Mouse (Mus musculus) left cerebral cortex, adult 8-10 months (tissue): ENCODE results near the gene Efna3. TPM values are rescaled to one million over a fixed set of nuclear protein-coding genes. Genes with fewer than 3 reads are reported as not detected.

ENCODE experiments used
- DNase-seq, 2 experiments: peaks; one replicate each; pipeline ENCODE4 v3.0.0; 2022; ENCODE audit warnings: low spot score in 2 of 2
- total RNA-seq, 4 experiments: library from RNA; stranded (reverse); gene quantifications; 2 replicates each; pipeline ENCODE4 v1.2.4; 2022

Efna3 gene
- total RNA-seq, 4 experiments from 2014 or later: 50.1 to 61.2 (median 55.3) TPM

DNA sequence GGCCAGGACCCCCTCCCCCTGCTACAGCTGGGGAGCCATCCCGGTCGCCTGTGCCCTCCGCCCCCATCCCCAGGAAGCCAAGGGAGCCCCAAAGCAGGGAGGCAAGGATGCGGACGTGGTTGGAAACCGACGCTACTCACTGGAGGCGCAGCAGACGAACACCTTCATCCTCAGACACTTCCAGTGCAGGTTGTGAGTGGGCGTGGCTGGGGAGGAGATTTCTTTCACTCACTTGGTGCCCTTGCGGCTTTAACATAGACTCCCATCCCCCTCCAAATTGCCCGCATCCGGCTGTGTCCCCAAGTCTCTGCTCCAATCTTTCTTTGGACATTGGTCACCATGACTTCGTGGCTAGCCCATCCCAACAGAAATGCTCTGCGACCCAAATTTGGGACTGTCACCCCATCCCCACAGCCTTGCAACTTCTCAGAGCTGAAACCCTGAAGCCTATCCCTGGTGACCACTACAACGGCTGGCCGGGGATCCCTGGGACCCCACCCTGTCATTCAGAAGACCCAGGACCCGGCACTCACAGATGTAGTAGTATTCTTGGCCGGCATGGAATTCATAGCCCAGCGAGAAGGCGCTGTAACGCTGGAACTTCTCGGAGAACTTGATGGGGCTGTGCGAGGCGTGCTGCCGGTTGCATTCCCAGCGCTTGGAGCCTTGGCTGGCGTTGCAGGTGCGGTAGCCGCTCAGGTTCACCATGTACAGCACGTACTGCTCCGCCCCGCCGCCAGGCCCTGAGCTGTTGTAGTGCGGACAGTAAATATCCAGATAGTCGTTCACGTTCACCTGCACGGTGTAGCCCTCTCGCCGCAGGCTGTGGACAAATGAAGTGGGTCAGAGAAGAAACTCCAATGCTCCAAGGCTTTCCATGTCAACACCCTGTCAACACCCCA is 6.6 kb downstream of the Efna3 start:
- DNase-seq: peak in 1 of 2 experiments; percentile 35

DNA sequence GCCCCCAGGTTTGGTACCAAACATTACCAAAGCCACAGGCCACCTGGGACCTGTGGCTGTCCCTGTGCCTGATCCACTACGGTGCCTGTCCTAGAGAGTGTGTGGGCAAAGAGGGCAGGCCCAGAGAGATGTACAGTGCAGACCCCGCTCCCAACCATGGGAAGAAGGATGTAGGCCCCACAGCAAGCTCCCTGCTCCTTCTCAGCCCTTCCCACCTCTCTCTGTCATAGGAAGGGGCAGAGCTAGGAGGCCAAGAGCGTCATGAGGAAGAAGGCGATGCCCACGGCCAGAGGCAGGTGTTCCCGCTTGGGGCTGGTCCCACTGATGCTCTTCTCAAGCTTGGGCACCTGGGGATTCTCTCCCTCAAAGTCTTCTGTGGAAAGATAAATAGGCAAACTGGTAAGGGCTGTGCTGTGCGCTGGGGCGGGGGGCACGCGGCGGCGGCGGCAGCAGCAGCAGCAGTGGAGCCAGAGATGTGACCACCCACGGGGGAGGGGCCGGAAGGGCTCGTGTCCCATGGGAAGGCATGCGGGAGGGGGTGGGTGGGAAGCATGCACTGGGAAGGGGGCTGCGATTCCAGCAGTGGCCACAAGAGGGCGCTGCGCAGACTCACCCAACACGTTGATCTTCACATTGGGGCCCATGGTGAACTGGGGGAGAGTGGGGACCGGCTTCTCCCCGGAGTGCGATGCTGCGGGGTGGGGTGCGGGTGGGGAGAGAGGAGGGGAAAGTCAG is 7.4 kb downstream of the Efna3 start:
- peak; percentile 64 to 82 for DNase-seq

DNA sequence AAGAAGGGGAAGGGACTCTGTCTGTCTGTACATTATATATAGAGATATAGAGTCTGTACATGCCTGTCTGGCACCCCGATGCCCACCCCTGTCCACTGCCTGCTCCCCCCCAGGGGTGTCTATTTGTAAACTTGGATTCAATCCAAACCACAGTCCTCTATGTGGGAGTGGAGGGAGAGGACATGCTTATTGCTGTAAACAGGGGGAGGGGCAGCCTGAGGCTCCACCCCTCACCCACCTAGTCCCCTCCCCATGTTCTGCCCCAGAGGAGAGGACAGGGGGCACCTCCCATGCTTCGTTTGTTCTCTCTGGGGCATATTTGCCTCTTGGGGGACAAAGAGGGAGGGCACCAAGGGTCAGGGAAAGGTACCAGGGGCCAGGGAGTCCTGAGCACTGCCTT is 8.0 kb downstream of the Efna3 start:
- DNase-seq: no peak

DNA sequence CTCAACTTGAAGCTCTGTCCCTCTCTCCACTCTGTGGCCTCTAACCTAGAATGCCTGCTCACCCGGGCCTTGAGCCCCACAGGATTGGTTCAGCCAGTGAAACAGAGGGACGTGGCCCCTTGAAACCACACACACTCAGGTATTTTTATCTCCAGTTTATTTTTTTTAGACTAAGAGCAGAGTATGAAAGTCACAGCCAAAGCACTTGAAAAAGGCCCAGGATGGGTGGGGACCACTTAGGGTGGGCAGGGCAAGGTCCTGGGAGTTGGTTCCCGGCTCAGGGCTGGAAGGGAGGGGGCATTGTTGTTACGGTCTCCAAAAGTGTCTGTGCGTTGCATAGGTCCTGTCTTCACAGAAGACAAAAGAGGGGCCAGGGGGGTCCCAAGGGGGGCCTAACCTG is 8.4 kb downstream of the Efna3 start:
- no peak for DNase-seq

DNA sequence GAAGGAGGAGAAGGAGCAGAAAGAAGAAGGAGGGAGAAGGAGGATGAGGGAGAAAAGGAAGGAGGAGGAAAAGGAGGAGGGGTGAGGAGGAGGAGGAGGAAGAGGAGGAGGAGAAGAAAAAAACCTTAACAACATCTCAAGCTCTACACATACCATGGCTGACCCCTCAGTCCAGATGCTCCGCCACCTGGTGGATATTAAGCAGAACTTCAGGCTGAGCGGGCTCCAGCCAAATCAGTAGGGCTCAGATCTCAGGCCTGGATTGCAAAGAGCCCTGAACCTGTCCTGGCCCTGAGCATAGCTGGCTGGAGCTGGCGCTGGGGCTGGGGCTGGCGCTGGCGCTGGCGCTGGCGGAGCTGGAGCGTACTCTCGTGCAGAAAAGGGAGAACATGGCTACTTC is 14.7 kb downstream of the Efna3 start:
- no peak for DNase-seq

DNA sequence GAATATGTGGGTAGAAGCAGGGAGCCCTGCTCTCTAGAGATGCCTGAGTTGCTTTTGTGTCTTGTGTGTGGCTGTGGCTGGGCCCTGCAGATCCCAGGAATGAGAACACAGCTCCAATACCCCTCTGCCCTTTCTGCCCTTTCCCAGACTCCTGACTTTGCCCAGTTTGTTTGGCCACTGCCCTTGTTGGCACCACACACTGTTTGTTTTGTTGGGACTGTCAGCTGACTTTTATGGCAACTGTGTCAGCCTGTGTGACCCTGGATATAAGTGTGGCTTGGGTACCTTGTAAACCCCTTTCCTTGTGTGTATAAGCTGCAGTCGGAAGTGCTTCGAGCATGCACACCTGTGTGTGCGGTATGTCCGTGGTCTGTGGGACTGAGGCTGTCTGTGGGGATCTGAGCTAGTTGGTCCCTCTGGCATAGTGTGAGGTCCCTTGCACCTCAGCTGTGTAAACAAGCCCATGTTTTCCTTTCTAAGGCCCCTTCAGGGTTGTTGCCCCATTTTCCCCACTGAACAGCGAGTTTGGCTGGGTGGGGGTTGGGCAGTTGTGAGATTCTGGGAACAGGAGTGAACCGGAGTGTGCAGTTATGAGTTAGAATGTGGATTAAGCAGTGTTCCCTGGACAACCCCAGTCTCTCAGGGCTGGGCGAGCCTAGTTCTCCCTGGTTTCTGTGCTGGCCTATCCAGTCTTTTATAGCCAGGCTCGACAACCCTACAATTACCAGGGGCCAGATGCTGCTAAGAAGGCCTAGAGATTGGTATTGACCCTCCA is 17.0 kb downstream of the Efna3 start:
- no peak for DNase-seq

DNA sequence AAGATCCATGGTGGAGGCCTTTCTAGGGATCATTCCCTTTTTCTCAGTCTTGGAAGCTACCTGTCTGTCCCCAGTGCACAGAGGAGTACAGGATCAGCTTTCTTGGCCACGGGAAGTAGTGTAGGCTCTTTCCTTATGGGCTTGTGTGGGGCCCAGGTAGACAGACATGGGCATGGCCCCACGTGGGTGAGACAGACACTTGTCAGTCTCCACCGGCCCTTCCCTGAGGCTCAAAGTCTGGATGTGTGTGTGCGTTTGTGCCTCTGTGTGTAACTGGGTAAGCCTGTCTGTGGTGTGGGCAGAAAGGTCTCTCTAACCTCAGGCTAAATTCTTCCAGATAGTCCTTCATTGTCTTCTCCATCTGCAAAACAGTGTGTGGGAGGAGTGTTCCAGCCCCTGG is 17.7 kb downstream of the Efna3 start:
- DNase-seq: no peak

DNA sequence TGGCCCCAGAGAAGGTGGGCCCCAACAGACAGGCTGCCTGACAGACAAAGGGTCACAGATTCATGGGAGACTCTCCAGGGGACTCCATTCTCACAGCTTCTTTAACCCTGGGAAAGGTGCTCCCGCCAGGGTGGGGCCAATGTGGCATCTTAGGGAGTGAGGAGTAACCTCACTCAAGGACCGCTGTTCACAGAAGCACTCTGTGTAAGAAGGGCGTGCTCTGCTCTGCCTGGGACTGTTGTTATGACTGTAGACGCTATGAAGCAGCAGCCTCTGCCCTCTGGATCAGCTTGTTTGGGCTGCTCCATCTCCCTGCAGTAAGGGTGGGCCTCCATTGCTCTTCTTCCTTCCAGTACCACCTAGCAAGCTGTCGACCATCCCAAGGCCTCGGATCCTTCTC is 18.3 kb downstream of the Efna3 start:
- DNase-seq: no peak

DNA sequence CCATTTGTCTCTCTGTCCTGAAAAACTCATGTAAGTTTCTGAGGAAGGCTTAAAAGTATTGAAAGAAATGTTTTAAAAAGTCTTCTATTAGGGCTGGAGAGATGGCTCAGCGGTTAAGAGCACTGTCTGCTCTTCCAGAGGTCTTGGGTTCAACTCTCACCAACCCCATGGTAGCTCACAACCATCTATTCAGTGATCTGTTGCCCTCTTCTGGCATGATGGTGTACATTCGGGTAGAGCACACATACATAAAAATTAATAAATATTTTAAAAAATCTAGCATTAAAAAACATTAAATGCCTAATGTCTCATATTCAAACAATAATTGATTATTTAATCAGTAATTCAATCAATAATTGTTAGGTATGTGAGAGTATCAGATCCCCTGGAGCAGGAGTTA is 22.3 kb downstream of the Efna3 start:
- DNase-seq: no peak

DNA sequence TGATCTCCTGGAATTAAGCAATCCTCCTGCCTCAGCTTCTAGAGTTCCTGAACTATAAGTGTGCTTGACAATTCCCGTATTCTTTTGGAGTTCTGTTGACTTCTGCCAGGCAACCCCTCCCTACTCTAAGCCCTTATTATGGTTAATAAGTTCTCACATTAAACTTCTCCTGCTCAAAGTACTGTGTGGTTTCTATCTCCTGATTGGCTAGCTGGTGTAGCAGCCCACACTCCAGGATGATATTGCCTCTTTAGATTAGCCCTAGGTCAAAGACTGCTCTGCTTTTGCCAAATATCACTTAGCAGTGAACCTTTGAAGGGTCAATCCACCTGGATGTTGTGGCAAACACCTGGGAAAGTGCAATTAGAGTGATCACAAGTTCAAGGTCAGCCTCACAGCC is 22.7 kb downstream of the Efna3 start:
- DNase-seq: no peak

DNA sequence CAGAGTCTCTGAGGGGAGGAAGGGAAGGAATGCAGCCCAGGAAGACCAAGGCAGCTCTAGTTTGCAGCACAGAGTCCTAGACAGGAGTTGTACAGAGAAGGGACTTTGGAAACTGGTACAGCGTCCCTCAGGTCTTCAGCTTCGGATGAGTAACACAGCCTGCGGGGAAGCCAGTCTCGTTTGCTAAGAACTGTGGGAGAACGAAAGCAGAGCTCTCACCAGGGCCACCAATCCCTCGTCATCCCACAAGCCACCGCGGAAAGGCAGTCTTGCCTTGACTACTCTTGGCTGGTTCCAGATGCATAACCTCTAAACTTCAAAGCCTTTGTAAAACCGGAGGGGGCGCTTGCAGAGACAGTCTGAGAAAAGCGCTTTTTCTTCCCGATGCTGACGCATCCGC is 23.3 kb downstream of the Efna3 start:
- DNase-seq: no peak

DNA sequence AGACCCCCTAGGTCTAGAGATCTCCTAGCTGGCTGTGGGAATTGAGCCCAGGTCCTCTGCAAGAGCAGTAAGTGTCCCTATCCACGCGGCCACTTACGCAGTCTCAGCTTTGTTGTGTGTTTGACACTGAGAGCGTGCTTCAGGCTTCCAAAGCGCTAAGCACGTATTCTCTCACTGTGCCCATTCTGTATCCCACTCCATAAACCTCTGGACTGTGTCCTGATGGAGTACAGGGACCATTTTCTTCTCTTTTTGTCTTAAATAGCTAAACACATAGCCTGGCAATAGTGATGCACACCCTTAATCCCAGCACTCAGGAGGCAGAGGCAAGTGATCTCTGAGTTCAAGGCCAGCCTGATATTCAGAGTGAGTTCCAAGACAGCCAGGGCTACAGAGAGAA is 23.9 kb downstream of the Efna3 start:
- no peak for DNase-seq

DNA sequence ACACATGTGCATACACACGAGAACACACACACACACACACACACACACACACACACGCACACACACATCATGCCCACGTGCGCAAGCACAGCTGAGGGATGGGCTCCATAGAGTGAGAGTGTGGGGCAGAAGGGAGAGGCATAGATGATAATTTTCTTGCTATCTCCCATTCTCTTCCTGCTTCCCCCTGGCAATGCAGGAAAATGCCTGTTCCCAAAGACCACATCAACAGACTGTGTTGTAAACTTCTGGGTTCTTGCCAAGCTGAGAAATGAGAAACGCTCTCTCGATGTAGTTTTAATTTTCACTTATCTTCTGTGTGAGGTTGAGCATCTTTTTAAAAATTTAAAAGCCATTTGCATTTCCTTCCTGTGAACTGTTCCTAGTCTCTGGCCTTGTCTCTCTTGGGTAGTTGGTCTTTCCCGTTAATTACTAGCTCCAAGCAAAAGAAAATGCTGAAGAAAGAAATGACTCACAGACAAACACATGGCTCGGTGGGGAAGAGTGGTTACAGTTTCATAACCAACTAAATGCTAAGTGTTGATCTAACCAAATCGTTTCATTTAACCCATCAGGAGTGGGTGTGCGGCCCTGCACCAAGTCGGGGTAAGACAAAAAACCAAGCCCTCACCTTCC is 25.9 kb downstream of the Efna3 start:
- no peak for DNase-seq

DNA sequence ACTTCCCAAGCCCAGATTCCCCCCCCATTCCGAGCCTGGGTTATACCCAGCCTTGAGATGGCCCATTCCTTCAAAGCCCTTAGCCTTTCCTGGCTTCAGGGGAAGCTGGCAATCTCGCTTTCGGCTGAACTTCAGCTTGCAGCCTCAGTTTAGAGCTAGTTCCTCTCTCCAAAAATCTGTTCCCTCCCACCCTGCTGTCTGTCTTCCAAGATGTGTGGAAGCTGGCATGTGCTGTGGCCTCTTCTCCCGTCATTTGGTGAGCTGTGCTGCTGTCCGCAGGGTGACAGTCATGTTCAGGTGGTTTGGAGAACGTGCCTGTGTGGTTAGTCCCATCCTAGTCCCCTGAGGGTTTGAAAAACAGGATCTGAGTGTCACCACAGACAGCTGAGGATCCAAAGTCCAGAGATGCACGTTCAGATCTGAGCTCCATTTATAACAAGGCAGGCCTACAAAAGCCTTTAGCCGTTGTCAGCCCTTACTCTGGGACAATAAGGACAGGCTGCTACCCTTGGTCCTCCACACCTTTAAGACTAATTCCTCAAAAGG is 27.0 kb downstream of the Efna3 start:
- DNase-seq: no peak

DNA sequence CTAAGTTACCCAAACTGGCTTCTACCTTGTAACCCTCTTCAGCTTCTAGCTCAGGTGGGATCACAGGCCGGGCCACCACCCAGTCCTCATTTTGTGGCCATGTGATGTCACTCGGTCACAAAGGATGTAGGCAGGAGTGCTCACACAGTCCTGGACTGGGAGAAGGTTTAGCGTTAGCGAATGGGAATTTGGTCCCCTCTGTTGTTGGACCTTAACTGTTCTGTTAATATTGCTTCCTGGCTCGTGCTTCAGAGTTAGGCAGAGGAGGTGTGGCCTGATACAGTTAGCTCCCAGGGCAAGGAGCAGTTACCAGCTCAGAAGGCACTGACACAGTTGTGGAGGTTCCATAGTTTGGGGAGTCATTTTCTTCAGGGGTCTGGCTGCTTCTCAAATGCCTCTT is 28.6 kb downstream of the Efna3 start:
- DNase-seq: no peak

DNA sequence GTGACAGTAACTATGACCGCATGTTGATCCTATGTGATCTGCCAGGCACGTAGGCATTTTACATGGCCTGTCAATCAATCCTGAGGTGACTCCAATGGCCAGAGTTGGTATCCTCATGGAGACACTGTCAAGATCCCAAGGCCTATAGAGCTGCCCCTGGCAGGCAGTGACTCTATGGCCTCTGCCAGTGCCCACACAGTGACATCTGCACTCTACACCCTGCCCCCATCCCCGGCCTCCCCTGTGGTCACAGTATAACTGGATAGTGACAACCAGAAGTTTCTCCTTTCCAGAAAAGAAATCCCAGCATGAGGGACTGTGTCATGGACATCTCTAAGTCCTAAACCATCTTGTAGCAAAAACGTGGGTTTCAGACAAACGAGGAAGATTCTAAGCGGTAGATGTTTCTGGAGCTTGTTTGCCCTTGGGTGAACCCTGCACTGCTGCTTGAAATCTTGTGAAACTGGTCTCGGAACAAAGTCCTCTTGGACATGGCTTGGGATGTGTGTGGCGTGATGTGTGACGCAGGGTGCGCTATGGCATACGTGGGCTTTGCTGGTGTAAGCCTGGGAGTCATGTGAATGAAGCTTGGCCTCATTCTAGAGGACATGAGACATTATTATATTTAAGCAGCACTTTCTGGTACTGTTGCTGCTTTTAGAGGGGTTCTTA is 29.4 kb downstream of the Efna3 start:
- DNase-seq: no peak

DNA sequence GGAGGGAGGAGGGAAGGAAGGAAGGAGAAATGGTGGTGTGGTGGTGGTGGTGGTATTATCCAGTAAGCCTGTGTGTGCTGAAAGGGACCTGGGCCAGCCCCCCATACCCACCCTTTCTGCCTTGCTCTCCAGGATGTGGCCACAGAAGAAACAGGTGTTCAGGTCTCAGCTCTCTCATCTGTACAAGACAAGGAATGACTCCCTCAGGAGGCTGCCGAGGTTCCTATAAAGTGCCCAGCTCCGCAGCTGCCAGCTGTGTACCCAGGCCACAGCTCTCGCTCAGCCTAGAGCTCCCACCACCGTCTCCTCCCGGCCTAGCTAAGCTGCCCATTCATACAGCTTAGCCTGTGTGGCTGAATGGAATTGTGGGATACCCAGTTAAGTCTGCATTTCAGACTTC is 30.5 kb downstream of the Efna3 start:
- DNase-seq: no peak

DNA sequence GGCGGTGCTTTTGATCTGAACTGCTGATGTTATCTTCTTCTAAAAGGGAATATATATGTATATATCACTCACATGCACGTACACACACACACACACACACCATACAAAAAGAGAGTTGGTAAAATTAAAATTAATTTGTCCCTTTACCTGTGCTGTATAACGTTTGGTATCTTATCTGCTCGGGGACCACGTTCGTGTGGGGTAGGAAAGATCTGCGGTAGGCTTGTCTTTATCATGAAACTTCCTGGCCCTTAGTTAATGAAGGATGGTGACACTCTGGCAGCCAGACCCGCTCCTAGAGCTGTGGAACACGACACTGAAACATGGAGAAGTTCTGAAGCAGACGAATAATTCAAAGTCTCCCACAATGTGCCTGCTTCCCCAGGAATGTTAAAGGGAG is 30.9 kb downstream of the Efna3 start:
- no peak for DNase-seq

DNA sequence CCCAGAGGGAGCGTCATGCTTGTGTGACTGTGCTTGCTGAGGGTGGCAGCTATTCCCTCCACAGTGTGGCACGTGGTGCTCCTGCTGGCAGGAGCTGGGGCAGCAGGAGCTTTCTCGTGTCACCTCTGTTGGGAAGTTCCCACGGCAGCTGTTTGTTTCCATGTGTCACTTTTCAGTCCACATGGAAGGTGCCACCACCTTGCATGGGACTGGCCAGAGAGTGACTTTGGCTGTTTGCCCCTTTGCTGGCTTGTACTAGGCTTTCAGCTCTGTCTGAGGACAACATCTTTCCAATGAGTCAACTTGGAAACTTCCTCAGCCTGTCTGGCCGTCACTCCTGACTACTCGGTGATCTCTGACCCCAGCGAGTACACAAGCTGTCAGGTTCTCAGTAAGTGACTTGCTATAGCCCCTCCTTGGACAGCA is 34.2 kb downstream of the Efna3 start:
- no peak for DNase-seq

DNA sequence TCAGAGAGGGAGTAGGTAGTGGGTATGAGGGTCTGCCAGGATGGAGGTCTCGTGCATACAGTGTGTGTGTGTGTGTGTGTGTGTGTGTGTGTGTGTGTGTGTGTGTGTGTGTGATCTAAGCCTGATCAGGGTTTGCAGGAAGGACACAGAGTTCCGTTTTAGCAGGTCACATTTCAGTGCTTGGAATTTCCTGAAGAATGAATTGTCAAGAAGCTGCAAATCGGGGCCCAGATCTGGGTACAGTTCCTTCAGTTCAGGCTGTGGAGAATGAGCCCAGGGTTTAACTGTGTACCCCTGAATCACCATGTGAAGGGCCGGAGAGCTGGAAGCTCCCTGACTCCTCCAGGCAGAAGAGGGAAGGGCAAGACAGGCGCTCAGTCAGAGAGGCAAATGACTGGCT is 35.5 kb downstream of the Efna3 start:
- DNase-seq: no peak

DNA sequence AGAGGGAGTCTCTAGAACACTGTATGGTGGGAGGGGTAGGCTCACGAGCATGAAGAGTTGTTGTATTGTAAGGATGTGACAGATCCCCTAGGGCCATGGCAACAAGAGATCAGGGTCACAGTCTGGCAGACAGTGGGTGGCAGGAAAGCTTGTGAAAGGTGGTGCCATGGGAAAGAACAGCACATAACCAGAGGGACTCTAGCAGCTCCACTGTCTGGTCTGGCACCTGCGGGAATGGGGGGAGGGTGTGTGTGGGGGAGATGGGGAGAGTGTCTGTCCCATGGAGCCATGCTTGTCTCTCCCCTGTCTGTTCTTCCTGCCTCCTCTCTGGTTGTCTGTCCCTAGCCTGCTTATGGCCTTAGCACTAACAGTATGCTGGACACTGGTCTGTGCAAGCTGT is 37.2 kb downstream of the Efna3 start:
- no peak for DNase-seq
